Mouse (Mus musculus): ENCODE data around the gene Rgl1. TPM values are rescaled to one million over a fixed set of nuclear protein-coding genes. Genes with fewer than 3 reads are reported as not detected.

The Rgl1 gene
- polyA plus RNA-seq, 1 experiment, result 7.6 TPM

DNA sequence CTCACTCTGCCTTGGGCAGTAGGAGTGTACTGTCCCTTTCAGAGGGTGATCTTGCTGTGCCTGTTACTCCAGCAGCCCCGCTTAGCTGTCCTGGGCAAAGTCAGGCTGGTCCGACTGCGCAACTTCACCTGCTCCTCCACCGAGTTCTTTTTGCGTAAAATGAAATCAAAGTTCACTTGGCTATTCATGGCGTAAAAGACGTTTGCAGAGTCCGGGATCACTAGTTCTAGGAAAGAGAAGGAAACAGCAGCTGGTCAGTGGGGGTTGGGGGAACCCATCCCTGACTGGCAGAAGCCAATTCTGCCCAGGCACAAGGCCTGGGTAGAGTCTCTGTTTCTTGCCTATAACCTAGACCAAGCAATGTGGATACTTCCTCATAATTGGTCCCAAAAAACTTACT lies 247.2 kb downstream of the Rgl1 start:
- Histone ChIP-seq H3K36me3 (ENCODE audit: control insufficient read depth, insufficient read depth) (no peaks in the 10 kb centered on the region), H3K79me2 (ENCODE audit: control insufficient read depth, insufficient read depth) (no peaks in the 10 kb centered on the region), H3K79me3 (ENCODE audit: low read depth) (no peaks in the 10 kb centered on the region), H3K27me3 (ENCODE audit: control insufficient read depth, insufficient read depth, insufficient read length) (no peaks in the 10 kb centered on the region), H3K4me3 (ENCODE audit: insufficient read depth, poor library complexity, severe bottlenecking) (no peak overlapping the region), H3ac (ENCODE audit: control insufficient read depth, insufficient read length, low read depth) (no peak overlapping the region)
- TF ChIP-seq FOSL1 (IDR thresholded peaks at IDR 0.05; ENCODE audit: insufficient read depth, low read length, poor library complexity, severe bottlenecking) (no peak), CTCF (IDR thresholded peaks at IDR 0.05; ENCODE audit: control insufficient read depth, insufficient read depth, insufficient read length) (no peak), CEBPB (IDR thresholded peaks at IDR 0.05; ENCODE audit: low read depth) (no peak), USF1 (IDR thresholded peaks at IDR 0.05; ENCODE audit: low read depth) (no peak), MYOG (IDR thresholded peaks at IDR 0.05; ENCODE audit: control insufficient read depth, extremely low read depth, insufficient read length) (no peak), MAX (IDR thresholded peaks at IDR 0.05) (no peak), MYOD1 (IDR thresholded peaks at IDR 0.05; ENCODE audit: control insufficient read depth, insufficient read length, low read depth) (no peak)

- no peak overlapping the region for H3K4me3 ChIP-seq (ENCODE audit: insufficient read depth, poor library complexity, severe bottlenecking)
- TF ChIP-seq FOSL1 (IDR thresholded peaks at IDR 0.05; ENCODE audit: insufficient read depth, low read length, poor library complexity, severe bottlenecking), result no peak
- no peak for TF ChIP-seq MAX (IDR thresholded peaks at IDR 0.05)
- TF ChIP-seq MYOG (IDR thresholded peaks at IDR 0.05; ENCODE audit: control insufficient read depth, extremely low read depth, insufficient read length), result no peak
- TF ChIP-seq CEBPB (IDR thresholded peaks at IDR 0.05; ENCODE audit: low read depth), result no peak
- TF ChIP-seq USF1 (IDR thresholded peaks at IDR 0.05; ENCODE audit: low read depth), result no peak
- no peak for TF ChIP-seq CTCF (IDR thresholded peaks at IDR 0.05; ENCODE audit: control insufficient read depth, insufficient read depth, insufficient read length)
- TF ChIP-seq MYOD1 (IDR thresholded peaks at IDR 0.05; ENCODE audit: control insufficient read depth, insufficient read length, low read depth), result no peak
- no peaks in the 10 kb centered on the region for H3K36me3 ChIP-seq (ENCODE audit: control insufficient read depth, insufficient read depth)
- no peaks in the 10 kb centered on the region for H3K79me3 ChIP-seq (ENCODE audit: low read depth)
- H3ac ChIP-seq (ENCODE audit: control insufficient read depth, insufficient read length, low read depth), result no peak overlapping the region
- H3K27me3 ChIP-seq (ENCODE audit: control insufficient read depth, insufficient read depth, insufficient read length), result no peaks in the 10 kb centered on the region
- H3K79me2 ChIP-seq (ENCODE audit: control insufficient read depth, insufficient read depth), result no peaks in the 10 kb centered on the region
Measured at GRCm38 (mm10) chr1:152517057-152517570, 249.0 kb downstream of the Rgl1 start.

DNA sequence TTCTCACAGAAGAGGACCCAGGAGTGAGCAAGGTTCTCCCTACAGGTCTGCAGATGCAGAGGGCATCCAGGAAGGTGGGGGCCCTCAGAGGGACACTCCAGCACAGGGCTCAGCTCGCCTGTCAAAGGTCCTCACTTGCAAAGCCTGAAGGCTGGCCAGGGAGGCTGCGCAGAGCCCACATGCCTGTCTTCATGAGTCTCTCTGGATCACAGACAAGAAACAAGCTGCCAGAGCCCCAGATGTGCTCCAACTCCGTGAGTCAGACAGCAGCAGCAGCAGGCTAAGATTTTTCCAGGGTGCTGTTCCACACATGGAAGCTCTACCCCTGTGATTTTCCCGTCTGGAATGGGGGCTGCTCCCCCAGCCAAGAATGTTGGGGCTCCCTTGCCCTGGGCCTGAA lies 251.9 kb downstream of the Rgl1 start:
- TF ChIP-seq MYOD1 (IDR thresholded peaks at IDR 0.05; ENCODE audit: control insufficient read depth, insufficient read length, low read depth) (no peak), USF1 (IDR thresholded peaks at IDR 0.05; ENCODE audit: low read depth) (no peak), MAX (IDR thresholded peaks at IDR 0.05) (no peak), FOSL1 (IDR thresholded peaks at IDR 0.05; ENCODE audit: insufficient read depth, low read length, poor library complexity, severe bottlenecking) (no peak), MYOG (IDR thresholded peaks at IDR 0.05; ENCODE audit: control insufficient read depth, extremely low read depth, insufficient read length) (no peak), CEBPB (IDR thresholded peaks at IDR 0.05; ENCODE audit: low read depth) (no peak), CTCF (IDR thresholded peaks at IDR 0.05; ENCODE audit: control insufficient read depth, insufficient read depth, insufficient read length) (no peak)
- Histone ChIP-seq H3K79me3 (ENCODE audit: low read depth) (no peaks in the 10 kb centered on the region), H3K4me3 (ENCODE audit: insufficient read depth, poor library complexity, severe bottlenecking) (no peak overlapping the region), H3K27me3 (ENCODE audit: control insufficient read depth, insufficient read depth, insufficient read length) (no peaks in the 10 kb centered on the region), H3K36me3 (ENCODE audit: control insufficient read depth, insufficient read depth) (no peaks in the 10 kb centered on the region), H3ac (ENCODE audit: control insufficient read depth, insufficient read length, low read depth) (no peak overlapping the region), H3K79me2 (ENCODE audit: control insufficient read depth, insufficient read depth) (no peaks in the 10 kb centered on the region)

- H3K36me3 ChIP-seq (ENCODE audit: control insufficient read depth, insufficient read depth), result no peaks in the 10 kb centered on the region
- TF ChIP-seq MYOG (IDR thresholded peaks at IDR 0.05; ENCODE audit: control insufficient read depth, extremely low read depth, insufficient read length), result no peak
- no peak for TF ChIP-seq USF1 (IDR thresholded peaks at IDR 0.05; ENCODE audit: low read depth)
- TF ChIP-seq MAX (IDR thresholded peaks at IDR 0.05), result no peak
- no peak for TF ChIP-seq FOSL1 (IDR thresholded peaks at IDR 0.05; ENCODE audit: insufficient read depth, low read length, poor library complexity, severe bottlenecking)
- no peak for TF ChIP-seq CEBPB (IDR thresholded peaks at IDR 0.05; ENCODE audit: low read depth)
- no peak for TF ChIP-seq MYOD1 (IDR thresholded peaks at IDR 0.05; ENCODE audit: control insufficient read depth, insufficient read length, low read depth)
- no peak for TF ChIP-seq CTCF (IDR thresholded peaks at IDR 0.05; ENCODE audit: control insufficient read depth, insufficient read depth, insufficient read length)
- no peaks in the 10 kb centered on the region for H3K79me3 ChIP-seq (ENCODE audit: low read depth)
- no peaks in the 10 kb centered on the region for H3K79me2 ChIP-seq (ENCODE audit: control insufficient read depth, insufficient read depth)
- H3K27me3 ChIP-seq (ENCODE audit: control insufficient read depth, insufficient read depth, insufficient read length), result peaks cover 5% of the 10 kb centered on the region
- H3ac ChIP-seq (ENCODE audit: control insufficient read depth, insufficient read length, low read depth), result no peak overlapping the region
- no peak overlapping the region for H3K4me3 ChIP-seq (ENCODE audit: insufficient read depth, poor library complexity, severe bottlenecking)
Measured at GRCm38 (mm10) chr1:152511237-152511636, 254.9 kb downstream of the Rgl1 start.

DNA sequence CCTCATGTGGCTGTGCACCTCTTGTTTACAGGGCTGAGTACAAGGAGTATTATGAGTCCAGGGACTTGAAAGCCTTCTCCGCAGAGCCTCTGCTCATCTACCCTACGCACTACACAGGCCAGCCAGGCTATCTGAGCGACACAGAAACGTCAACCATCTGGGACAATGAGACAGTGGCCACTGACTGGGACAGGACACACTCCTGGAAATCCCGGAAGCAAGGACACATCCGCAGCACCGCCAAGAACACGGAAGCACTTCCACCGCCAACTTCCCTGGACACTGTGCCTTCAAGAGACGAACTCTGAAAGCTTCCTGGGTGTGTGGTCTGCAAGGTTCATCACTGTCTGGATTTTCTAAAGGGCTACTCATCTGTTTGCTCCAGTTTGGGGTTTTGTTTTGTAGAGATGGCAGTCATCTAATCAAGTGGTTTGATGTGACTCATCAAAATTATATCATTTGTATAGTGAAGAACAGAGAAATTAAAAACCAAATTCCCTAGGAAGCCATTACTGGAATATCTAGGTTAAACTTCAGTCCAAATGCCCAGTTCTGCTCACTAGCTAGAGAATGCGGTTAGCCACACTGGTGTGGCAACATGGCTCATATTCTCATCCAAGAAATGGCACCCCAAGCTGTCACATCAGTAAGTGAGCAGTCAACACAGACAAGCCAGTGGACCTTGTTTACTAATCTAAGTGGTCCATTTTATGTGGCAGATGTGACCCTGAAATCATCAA lies 257.5 kb downstream of the Rgl1 start:
- Histone ChIP-seq H3K36me3 (ENCODE audit: control insufficient read depth, insufficient read depth) (no peaks in the 10 kb centered on the region), H3K4me3 (ENCODE audit: insufficient read depth, poor library complexity, severe bottlenecking) (no peak overlapping the region), H3K79me2 (ENCODE audit: control insufficient read depth, insufficient read depth) (no peaks in the 10 kb centered on the region), H3K79me3 (ENCODE audit: low read depth) (no peaks in the 10 kb centered on the region), H3ac (ENCODE audit: control insufficient read depth, insufficient read length, low read depth) (no peak overlapping the region), H3K27me3 (ENCODE audit: control insufficient read depth, insufficient read depth, insufficient read length) (peaks cover 5% of the 10 kb centered on the region)
- TF ChIP-seq FOSL1 (IDR thresholded peaks at IDR 0.05; ENCODE audit: insufficient read depth, low read length, poor library complexity, severe bottlenecking) (no peak), MYOD1 (IDR thresholded peaks at IDR 0.05; ENCODE audit: control insufficient read depth, insufficient read length, low read depth) (no peak), MYOG (IDR thresholded peaks at IDR 0.05; ENCODE audit: control insufficient read depth, extremely low read depth, insufficient read length) (no peak), CTCF (IDR thresholded peaks at IDR 0.05; ENCODE audit: control insufficient read depth, insufficient read depth, insufficient read length) (no peak), CEBPB (IDR thresholded peaks at IDR 0.05; ENCODE audit: low read depth) (no peak), USF1 (IDR thresholded peaks at IDR 0.05; ENCODE audit: low read depth) (no peak), MAX (IDR thresholded peaks at IDR 0.05) (no peak)
